Mouse (Mus musculus): ENCODE data around the gene Map3k3.

DNA sequence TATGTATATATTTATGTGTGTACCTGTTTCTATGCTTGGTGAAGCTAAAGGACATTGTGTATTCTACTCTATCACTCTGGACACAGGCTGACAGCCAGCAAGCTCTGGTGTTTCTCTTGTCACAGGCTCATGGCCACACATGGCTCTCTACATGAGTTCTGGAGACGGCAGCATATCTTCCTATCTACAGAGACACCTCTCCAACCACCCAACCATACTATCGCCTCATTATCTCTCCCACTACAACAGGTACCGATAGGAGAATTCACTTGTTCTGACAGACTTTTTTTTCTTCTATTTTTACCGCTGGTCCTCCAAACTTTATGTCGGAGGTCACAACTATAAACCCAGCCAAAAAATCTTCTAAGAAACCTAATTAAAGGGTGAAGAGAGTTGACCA is 107.8 kb downstream of the Map3k3 start:
- no peak for TF ChIP-seq POLR2A (IDR thresholded peaks at IDR 0.05; ENCODE audit: low read depth, low read length)
- TF ChIP-seq CTCF (conservative IDR thresholded peaks at IDR 0.05; ENCODE audit: insufficient read depth, insufficient read length, low read depth, low read length) = no peak

All from kidney, adult 2 months (tissue).